Comparison of ENCODE assay signal across 16 mouse cellular contexts in the genomic region with DNA sequence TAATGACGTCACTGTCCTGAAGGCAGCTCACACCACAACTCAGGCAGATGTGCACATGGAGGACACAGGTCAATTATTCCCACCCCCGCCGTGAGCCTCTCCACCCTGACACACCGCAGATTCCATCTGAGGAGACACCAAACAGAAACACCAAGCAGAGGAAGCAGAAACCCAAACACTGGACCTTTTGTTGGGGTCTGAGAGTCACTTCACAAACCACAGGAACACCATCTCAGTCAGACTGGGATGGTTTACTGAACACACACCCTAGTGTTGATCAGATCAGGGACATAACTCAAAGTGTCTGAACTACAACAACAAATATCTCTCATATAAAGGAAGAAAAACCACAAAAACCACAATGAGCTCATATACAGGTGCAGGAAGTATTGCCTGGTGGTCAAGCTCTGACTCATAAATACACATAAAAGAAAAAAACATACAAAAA. TPM values are rescaled to one million over a fixed set of nuclear protein-coding genes. Genes with fewer than 3 reads are reported as not detected.
DNase-seq lines count a peak whose midpoint lies in the region; ATAC-seq and TF ChIP-seq lines count a peak whose summit lies in the region.
"Had no signal": no experiment of that assay in that cellular context is flagged by ENCODE, and none has a peak within 500 bp of the region (broad histone marks: within the 10 kb centered on the region; RNA-seq: fewer than 3 reads in every experiment).

No protein-coding gene starts in this region.

- H3K36me3 ChIP-seq in heart, embryonic 10.5 days, result no peaks in the 10 kb centered on the region
- H3K36me3 ChIP-seq in small intestine, adult 2 months (ENCODE audit: control insufficient read depth, insufficient read depth, low read length), result no peaks in the 10 kb centered on the region
- H3K36me3 ChIP-seq in forebrain, postnatal 0 days (ENCODE audit: insufficient read depth), result no peaks in the 10 kb centered on the region
- H3K36me3 ChIP-seq: embryonic facial prominence, embryonic 13.5 days; heart, embryonic 12.5 days; hindbrain, embryonic 15.5 days; midbrain, embryonic 10.5 days had no signal

- TF ChIP-seq POLR2A in small intestine, adult 2 months (IDR thresholded peaks at IDR 0.05; ENCODE audit: low read depth, low read length), result no peak

- H3K27ac ChIP-seq in heart, embryonic 10.5 days, result no peak overlapping the region
- H3K27ac ChIP-seq in small intestine, adult 2 months (ENCODE audit: insufficient read depth, low read depth, low read length), result 0 out of 2 replicates have a peak overlapping the region, but pooled peaks have one; percentile 9
- no peak overlapping the region for H3K27ac ChIP-seq in forebrain, postnatal 0 days (ENCODE audit: low read depth, low read length)
- H3K27ac ChIP-seq: embryonic facial prominence, embryonic 13.5 days; hindbrain, embryonic 15.5 days; midbrain, embryonic 10.5 days had no signal

- H3K4me2 ChIP-seq in forebrain, postnatal 0 days (ENCODE audit: low read depth), result no peak overlapping the region
- H3K4me2 ChIP-seq: embryonic facial prominence, embryonic 13.5 days; heart, embryonic 12.5 days; hindbrain, embryonic 15.5 days; lung, embryonic 14.5 days had no signal

- DNase-seq in heart, embryonic 10.5 days (ENCODE audit: low spot score), result peak; percentile 55
- DNase-seq in heart, postnatal 36 days, result no peak
- peak; percentile 4 for DNase-seq in ES-CJ7 (ENCODE audit: low read depth, low spot score)
- no peak for DNase-seq in layer of hippocampus, postnatal 14 days (ENCODE audit: low spot score in 2 of 2)
- DNase-seq in kidney, postnatal 4 days, result no peak
- no peak for DNase-seq in forebrain, postnatal 0 days
- DNase-seq: cerebellum, postnatal 10 days; layer of hippocampus, adult 9-11 months; lung, embryonic 14.5 days had no signal

- no peak for TF ChIP-seq CTCF in small intestine, adult 2 months (IDR thresholded peaks at IDR 0.05; ENCODE audit: extremely low read depth, insufficient read length, insufficient replicate concordance, low read depth, low read length)
- TF ChIP-seq CTCF in forebrain, postnatal 0 days (IDR thresholded peaks at IDR 0.05; ENCODE audit: low read depth), result no peak

- H3K27me3 ChIP-seq in heart, embryonic 10.5 days (ENCODE audit: insufficient read depth, poor library complexity, severe bottlenecking), result no peaks in the 10 kb centered on the region
- no peaks in the 10 kb centered on the region for H3K27me3 ChIP-seq in small intestine, adult 2 months (ENCODE audit: control insufficient read depth, insufficient read depth, low read length)
- no peaks in the 10 kb centered on the region for H3K27me3 ChIP-seq in forebrain, postnatal 0 days (ENCODE audit: insufficient read depth, low read length)
- H3K27me3 ChIP-seq: embryonic facial prominence, embryonic 13.5 days; heart, embryonic 12.5 days; hindbrain, embryonic 15.5 days had no signal

- WGBS in heart, embryonic 10.5 days, result 80% methylated on average over 4 of the region's 4 CpGs
- WGBS in small intestine, adult 2 months, result 65% methylated on average over 4 of the region's 4 CpGs
- 86% methylated on average over 4 of the region's 4 CpGs for WGBS in forebrain, postnatal 0 days

- no peaks in the 10 kb centered on the region for H3K4me1 ChIP-seq in heart, embryonic 10.5 days
- H3K4me1 ChIP-seq in small intestine, adult 2 months (ENCODE audit: control insufficient read depth, insufficient read depth, insufficient read length, low read length), result no peaks in the 10 kb centered on the region
- H3K4me1 ChIP-seq in forebrain, postnatal 0 days (ENCODE audit: insufficient read depth), result no peaks in the 10 kb centered on the region
- H3K4me1 ChIP-seq: embryonic facial prominence, embryonic 13.5 days; heart, embryonic 12.5 days; hindbrain, embryonic 15.5 days; midbrain, embryonic 10.5 days had no signal

- no peaks in the 10 kb centered on the region for H3K9me3 ChIP-seq in heart, embryonic 10.5 days
- H3K9me3 ChIP-seq in forebrain, postnatal 0 days (ENCODE audit: low read length), result no peaks in the 10 kb centered on the region
- H3K9me3 ChIP-seq: embryonic facial prominence, embryonic 13.5 days; heart, embryonic 12.5 days; hindbrain, embryonic 15.5 days had no signal

- ATAC-seq in hematopoietic stem cell, adult 5-6 weeks (replicated peaks in 1 of 2; ENCODE audit: insufficient read depth in 1 of 2, low FRiP score in 2 of 2, low TSS enrichment in 1 of 2, low read depth in 1 of 2, poor library complexity in 2 of 2, severe bottlenecking in 2 of 2), result peak; percentile 32 to 56; a peak in 2 of 4 replicates
- ATAC-seq in forebrain, postnatal 0 days, result no peak
- ATAC-seq: forebrain, embryonic 14.5 days had no signal

- no peak overlapping the region for H3K9ac ChIP-seq in forebrain, postnatal 0 days
- H3K9ac ChIP-seq: embryonic facial prominence, embryonic 13.5 days; heart, embryonic 12.5 days; hindbrain, embryonic 15.5 days; lung, embryonic 14.5 days had no signal

- intact Hi-C loops in heart, postnatal 36 days (cut with DNase I), result no loop called here

- H3K4me3 ChIP-seq in heart, embryonic 10.5 days, result no peak overlapping the region
- H3K4me3 ChIP-seq in small intestine, adult 2 months (ENCODE audit: low read depth, low read length), result no peak overlapping the region
- H3K4me3 ChIP-seq in forebrain, postnatal 0 days (ENCODE audit: low read depth, low read length), result no peak overlapping the region
- H3K4me3 ChIP-seq: embryonic facial prominence, embryonic 13.5 days; heart, embryonic 12.5 days; hindbrain, embryonic 15.5 days; midbrain, embryonic 10.5 days had no signal

RNA-seq across cellular contexts. Expression of a gene that starts 34.5 kb away (rescaled TPM):
- 42.8 and 44.9 TPM in 2 replicates for polyA plus RNA-seq in heart, embryonic 10.5 days (2016; fragmentation: Nextera tagmentation; extraction: Ambion mirVana)
- 10 to 100 TPM; 35.9 to 36.5 TPM for total RNA-seq in heart, postnatal 36 days (2021)
- 57.6 and 61.7 TPM in 2 replicates for total RNA-seq in hematopoietic stem cell, adult 5-6 weeks (2017)
- polyA plus RNA-seq in small intestine, adult 2 months (2012; rRNA removed), result 0.61 and 0.91 TPM in 2 replicates
- 100 to 1,000 TPM; 139 to 157 TPM for total RNA-seq in layer of hippocampus, postnatal 14 days (2021)
- 77.5 and 88.8 TPM in 2 replicates for total RNA-seq in forebrain, postnatal 0 days (2014; rRNA removed)
- polyA plus RNA-seq in forebrain, postnatal 0 days (2015; fragmentation: Nextera tagmentation; extraction: Ambion mirVana), result 116 and 144 TPM in 2 replicates

Comparison
In these comparisons a context has a peak if more than half of its experiments do, and no peak if none do; other contexts are left out.
1. DNase-seq: peak in heart, embryonic 10.5 days (single experiment) and ES-CJ7 (single experiment); none in heart, postnatal 36 days (0 of 2), layer of hippocampus, postnatal 14 days (0 of 2), kidney, postnatal 4 days (0 of 2) and forebrain, postnatal 0 days (single experiment).